Mouse (Mus musculus) spleen, postnatal 14 days (tissue): ENCODE measurements around the gene Btbd9.

Experiments used
- DNase-seq, 2 experiments: peaks; one replicate each; pipeline ENCODE4 v3.0.0; 2021 to 2022; ENCODE audit warnings: low spot score in 2 of 2

The Btbd9 gene

GRCm38 (mm10) chr17:30598300-30598699 is 22.0 kb upstream of the Btbd9 start:
- DNase-seq, result no peak

GRCm38 (mm10) chr17:30597786-30598185 is 21.5 kb upstream of the Btbd9 start:
- DNase-seq, result no peak

GRCm38 (mm10) chr17:30594846-30595245 is 18.6 kb upstream of the Btbd9 start:
- no peak for DNase-seq

GRCm38 (mm10) chr17:30594407-30594806 is 18.1 kb upstream of the Btbd9 start:
- no peak for DNase-seq

- DNase-seq, result peak in 1 of 2 experiments; percentile 44
These were observed 14.3 kb upstream of the Btbd9 start for GRCm38 (mm10) chr17:30590417-30591198.

GRCm38 (mm10) chr17:30583258-30584001 is 7.1 kb upstream of the Btbd9 start:
- DNase-seq, result no peak

GRCm38 (mm10) chr17:30582313-30582712 is 6.0 kb upstream of the Btbd9 start:
- no peak for DNase-seq

GRCm38 (mm10) chr17:30581201-30581600 is 4.9 kb upstream of the Btbd9 start:
- no peak for DNase-seq

- no peak for DNase-seq
These were observed 4.5 kb upstream of the Btbd9 start for GRCm38 (mm10) chr17:30580781-30581180.

- DNase-seq, result no peak
These were observed 658 bp upstream of the Btbd9 start for GRCm38 (mm10) chr17:30576946-30577345.

GRCm38 (mm10) chr17:30575121-30575904 is 975 bp downstream of the Btbd9 start:
- no peak for DNase-seq

GRCm38 (mm10) chr17:30574783-30575075 is 1.6 kb downstream of the Btbd9 start:
- DNase-seq, result no peak

- DNase-seq, result no peak
These were observed 2.1 kb downstream of the Btbd9 start for GRCm38 (mm10) chr17:30573990-30574782.

GRCm38 (mm10) chr17:30570971-30571370 is 5.3 kb downstream of the Btbd9 start:
- DNase-seq, result no peak

- DNase-seq, result no peak
These were observed 6.1 kb downstream of the Btbd9 start for GRCm38 (mm10) chr17:30570173-30570572.

GRCm38 (mm10) chr17:30568473-30568872 is 7.8 kb downstream of the Btbd9 start:
- no peak for DNase-seq

- DNase-seq, result no peak
These were observed 11.3 kb downstream of the Btbd9 start for GRCm38 (mm10) chr17:30564971-30565370.

- DNase-seq, result no peak
These were observed 11.9 kb downstream of the Btbd9 start for GRCm38 (mm10) chr17:30564407-30564806.

GRCm38 (mm10) chr17:30563484-30564075 is 12.7 kb downstream of the Btbd9 start:
- no peak for DNase-seq

- DNase-seq, result no peak
These were observed 13.5 kb downstream of the Btbd9 start for GRCm38 (mm10) chr17:30562770-30563169.

GRCm38 (mm10) chr17:30559536-30559935 is 16.8 kb downstream of the Btbd9 start:
- peak; percentile 68 to 78 for DNase-seq
